In the genomic region with DNA sequence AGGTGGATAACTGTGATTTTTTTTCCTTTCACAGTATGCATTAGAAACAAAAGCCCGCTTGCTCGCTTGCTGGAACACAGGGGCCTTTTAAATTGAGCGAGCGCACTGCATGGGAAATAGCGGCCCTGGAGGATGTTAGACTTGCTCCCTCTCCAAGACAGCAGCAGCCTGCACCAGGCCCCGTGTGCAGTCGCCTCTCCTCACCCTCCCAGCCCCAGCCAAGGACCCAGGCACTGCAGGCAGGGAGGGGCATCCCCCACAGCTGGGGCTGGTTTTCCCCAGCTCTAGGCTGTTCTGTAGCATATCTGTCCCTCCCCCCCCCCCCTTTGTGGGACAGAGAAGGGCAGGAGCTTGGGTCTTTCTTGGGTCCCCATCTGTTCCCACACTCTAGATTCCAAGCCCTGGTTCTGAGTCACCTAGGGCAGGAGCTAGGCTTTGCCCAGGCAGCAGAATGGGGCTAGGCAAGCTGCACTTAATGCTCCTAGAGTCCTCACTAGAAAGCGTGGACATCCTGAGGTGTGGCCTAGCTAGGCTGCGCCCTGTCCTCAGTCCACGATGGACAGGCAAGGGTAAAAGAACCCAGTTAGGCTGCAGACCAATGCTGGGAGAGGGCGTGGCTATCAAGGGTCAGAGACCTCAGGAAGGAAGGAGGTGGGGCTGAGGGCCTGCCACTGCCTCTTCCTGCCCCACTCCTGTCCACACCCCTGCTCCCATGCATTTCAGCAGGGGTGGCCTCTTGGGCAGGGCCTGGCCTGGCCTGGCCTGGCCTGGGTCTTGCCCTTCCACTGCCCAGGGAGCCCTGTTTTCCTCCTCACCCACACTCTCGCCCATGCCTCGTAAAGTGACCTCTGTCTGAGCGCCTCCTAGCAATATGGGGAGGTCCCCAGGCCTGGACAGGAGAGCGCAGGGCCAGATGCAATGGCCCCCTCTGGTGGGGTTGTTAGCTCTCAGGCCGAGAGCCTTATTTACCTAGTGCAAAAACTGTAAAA, we compare ENCODE assay signal across 8 mouse cellular contexts.
DNase-seq lines count a peak whose midpoint lies in the region; ATAC-seq lines count a peak whose summit lies in the region.

No protein-coding gene starts in this region.

- H3K27me3 ChIP-seq in hindbrain, embryonic 16.5 days (replicated peaks; ENCODE audit: control insufficient read depth, insufficient read depth, low read length): no peaks in the 10 kb centered on the region
- no peaks in the 10 kb centered on the region for H3K27me3 ChIP-seq in liver, embryonic 11.5 days (replicated peaks; ENCODE audit: control insufficient read depth, insufficient read depth, low read length)
- no peaks in the 10 kb centered on the region for H3K27me3 ChIP-seq in midbrain, embryonic 16.5 days (ENCODE audit: control insufficient read depth, insufficient read depth, low read depth, low read length)

- no peak overlapping the region for H3K4me2 ChIP-seq in hindbrain, embryonic 16.5 days (ENCODE audit: low read length)
- H3K4me2 ChIP-seq in liver, embryonic 11.5 days: peak overlapping the region; percentile 9; the same call in 1 of the 2 replicates
- no peak overlapping the region for H3K4me2 ChIP-seq in midbrain, embryonic 16.5 days (ENCODE audit: low read length)

- H3K4me1 ChIP-seq in hindbrain, embryonic 16.5 days (ENCODE audit: control insufficient read depth, insufficient read depth, low read depth, low read length): peaks cover 22% of the 10 kb centered on the region
- H3K4me1 ChIP-seq in liver, embryonic 11.5 days (replicated peaks; ENCODE audit: control insufficient read depth, insufficient read depth, low read length): peaks cover 25% of the 10 kb centered on the region
- H3K4me1 ChIP-seq in midbrain, embryonic 16.5 days (ENCODE audit: control insufficient read depth, insufficient read depth, low read length): peaks cover 6% of the 10 kb centered on the region; the same call in 1 of the 2 replicates

- WGBS in hindbrain, embryonic 16.5 days: 40% methylated on average over 16 of the region's 16 CpGs
- WGBS in liver, embryonic 11.5 days: 38% methylated on average over 16 of the region's 16 CpGs
- WGBS in midbrain, embryonic 16.5 days: 45% methylated on average over 16 of the region's 16 CpGs

- peak overlapping the region; percentile 66; the same call in 1 of the 2 replicates for H3K27ac ChIP-seq in hindbrain, embryonic 16.5 days (ENCODE audit: low read depth, low read length)
- H3K27ac ChIP-seq in liver, embryonic 11.5 days (ENCODE audit: low read depth, low read length): peak overlapping the region; percentile 32; the same call in 1 of the 2 replicates
- H3K27ac ChIP-seq in midbrain, embryonic 16.5 days (ENCODE audit: low read length): peak overlapping the region; percentile 65

- H3K4me3 ChIP-seq in hindbrain, embryonic 16.5 days (ENCODE audit: low read length): no peak overlapping the region
- no peak overlapping the region for H3K4me3 ChIP-seq in liver, embryonic 11.5 days (ENCODE audit: low read depth, low read length)
- H3K4me3 ChIP-seq in midbrain, embryonic 16.5 days (ENCODE audit: low read depth, low read length): no peak overlapping the region

- DNase-seq in urinary bladder, postnatal 25 days (ENCODE audit: low spot score): peak; percentile 26
- no peak for DNase-seq in urinary bladder, postnatal 4 days (ENCODE audit: low spot score in 2 of 2)
- peak; percentile 41 for DNase-seq in gastrocnemius, postnatal 10 days
- DNase-seq in liver, embryonic 11.5 days (ENCODE audit: low spot score): peak; percentile 53
- DNase-seq in right cerebral cortex, postnatal 10 days (ENCODE audit: low spot score in 2 of 2): no peak
- no peak for DNase-seq in cerebellum, postnatal 4 days (ENCODE audit: low spot score in 2 of 2)

- H3K9ac ChIP-seq in hindbrain, embryonic 16.5 days (ENCODE audit: low read depth, low read length): peak overlapping the region; percentile 14
- no peak overlapping the region for H3K9ac ChIP-seq in liver, embryonic 11.5 days (ENCODE audit: low read depth, low read length)
- no peak overlapping the region for H3K9ac ChIP-seq in midbrain, embryonic 16.5 days (ENCODE audit: low read depth, low read length)

- H3K36me3 ChIP-seq in hindbrain, embryonic 16.5 days (ENCODE audit: control insufficient read depth, insufficient read depth, low read length): peaks cover 15% of the 10 kb centered on the region
- peaks cover 8% of the 10 kb centered on the region; the same call in 1 of the 2 replicates for H3K36me3 ChIP-seq in liver, embryonic 11.5 days (ENCODE audit: control insufficient read depth, insufficient read depth, low read length)
- H3K36me3 ChIP-seq in midbrain, embryonic 16.5 days (ENCODE audit: control insufficient read depth, insufficient read depth, low read length): peaks cover 12% of the 10 kb centered on the region; the same call in 1 of the 2 replicates

- peak; percentile 18; the same call in 1 of the 2 replicates for ATAC-seq in hindbrain, embryonic 16.5 days
- ATAC-seq in liver, embryonic 11.5 days (replicated peaks; ENCODE audit: low FRiP score): peak; percentile 81
- 0 out of 2 replicates have a peak, but pooled peaks have one; percentile 34 for ATAC-seq in midbrain, embryonic 16.5 days

- no peaks in the 10 kb centered on the region for H3K9me3 ChIP-seq in hindbrain, embryonic 16.5 days (ENCODE audit: control insufficient read depth, low read length)
- no peaks in the 10 kb centered on the region for H3K9me3 ChIP-seq in liver, embryonic 11.5 days (ENCODE audit: control insufficient read depth, low read length)
- H3K9me3 ChIP-seq in midbrain, embryonic 16.5 days (replicated peaks; ENCODE audit: control insufficient read depth, low read length, poor library complexity, severe bottlenecking): no peaks in the 10 kb centered on the region

Comparison
In these comparisons a context has a peak if more than half of its experiments do, and no peak if none do; other contexts are left out.
1. DNase-seq: peak in urinary bladder, postnatal 25 days (single experiment), gastrocnemius, postnatal 10 days (single experiment) and liver, embryonic 11.5 days (single experiment); none in urinary bladder, postnatal 4 days (0 of 2), right cerebral cortex, postnatal 10 days (0 of 2) and cerebellum, postnatal 4 days (0 of 2).
2. ATAC-seq: peak in every context shown above with its lines; median percentile 81 in liver, embryonic 11.5 days; 34 in midbrain, embryonic 16.5 days; 18 in hindbrain, embryonic 16.5 days.
3. Peak in every context shown above with its lines, with median percentiles within 50 percentile points of each other: H3K27ac ChIP-seq.